Mouse (Mus musculus): Measurements from ENCODE around the gene Rgs10. TPM values are rescaled to one million over a fixed set of nuclear protein-coding genes. Genes with fewer than 3 reads are reported as not detected.
A peak's percentile ranks its signal among the peaks of the same experiment; 100 is the strongest.
"Not testable (repeated sequence)": the region's sequence is repeated elsewhere in the genome, so short reads cannot be mapped to it uniquely, and the experiment has no call there.

Rgs10 gene
- polyA plus RNA-seq, 1 experiment from 2014 or later, result 7.0 TPM

GRCm38 (mm10) chr7:128349751-128350150 lies 68.8 kb downstream of the Rgs10 start:
- DNase-seq (ENCODE audit: low spot score) (no peak), ATAC-seq (ENCODE audit: insufficient number of reproducible peaks, low FRiP score, low TSS enrichment, low read depth) (no peak)
- WGBS, result 83% methylated on average over 4 of the region's 4 CpGs
- Histone ChIP-seq H3K27me3 (ENCODE audit: control insufficient read depth, insufficient read depth, low read length) (no peaks in the 10 kb centered on the region), H3K4me2 (ENCODE audit: low read depth, severe bottlenecking) (no peak overlapping the region), H3K4me1 (ENCODE audit: control insufficient read depth, insufficient read depth, low read length) (no peaks in the 10 kb centered on the region), H3K36me3 (ENCODE audit: control insufficient read depth, insufficient read depth, low read length) (no peaks in the 10 kb centered on the region), H3K9ac (ENCODE audit: low read length) (no peak overlapping the region), H3K27ac (replicated peaks; ENCODE audit: low read depth, low read length) (no peak overlapping the region), H3K4me3 (ENCODE audit: low read depth, low read length) (no peak overlapping the region), H3K9me3 (ENCODE audit: control insufficient read depth, low read length) (no peaks in the 10 kb centered on the region)

GRCm38 (mm10) chr7:128348608-128349007 lies 70.0 kb downstream of the Rgs10 start:
- H3K27me3 ChIP-seq (ENCODE audit: control insufficient read depth, insufficient read depth, low read length), result no peaks in the 10 kb centered on the region
- no peak overlapping the region for H3K9ac ChIP-seq (ENCODE audit: low read length)
- DNase-seq (ENCODE audit: low spot score), result no peak
- 70% methylated on average over 1 of the region's 1 CpGs for WGBS
- no peaks in the 10 kb centered on the region for H3K36me3 ChIP-seq (ENCODE audit: control insufficient read depth, insufficient read depth, low read length)
- ATAC-seq (ENCODE audit: insufficient number of reproducible peaks, low FRiP score, low TSS enrichment, low read depth), result no peak
- no peak overlapping the region for H3K27ac ChIP-seq (replicated peaks; ENCODE audit: low read depth, low read length)
- no peak overlapping the region for H3K4me2 ChIP-seq (ENCODE audit: low read depth, severe bottlenecking)
- no peaks in the 10 kb centered on the region for H3K9me3 ChIP-seq (ENCODE audit: control insufficient read depth, low read length)
- no peaks in the 10 kb centered on the region for H3K4me1 ChIP-seq (ENCODE audit: control insufficient read depth, insufficient read depth, low read length)
- no peak overlapping the region for H3K4me3 ChIP-seq (ENCODE audit: low read depth, low read length)

GRCm38 (mm10) chr7:128346991-128347390 lies 71.6 kb downstream of the Rgs10 start:
- Histone ChIP-seq H3K9ac (ENCODE audit: low read length) (no peak overlapping the region), H3K4me1 (ENCODE audit: control insufficient read depth, insufficient read depth, low read length) (no peaks in the 10 kb centered on the region), H3K4me3 (ENCODE audit: low read depth, low read length) (no peak overlapping the region), H3K4me2 (ENCODE audit: low read depth, severe bottlenecking) (no peak overlapping the region), H3K27ac (replicated peaks; ENCODE audit: low read depth, low read length) (no peak overlapping the region), H3K9me3 (ENCODE audit: control insufficient read depth, low read length) (no peaks in the 10 kb centered on the region), H3K27me3 (ENCODE audit: control insufficient read depth, insufficient read depth, low read length) (no peaks in the 10 kb centered on the region), H3K36me3 (ENCODE audit: control insufficient read depth, insufficient read depth, low read length) (no peaks in the 10 kb centered on the region)
- ATAC-seq (ENCODE audit: insufficient number of reproducible peaks, low FRiP score, low TSS enrichment, low read depth), result no peak
- WGBS, result 80% methylated on average over 8 of the region's 8 CpGs
- DNase-seq (ENCODE audit: low spot score), result no peak

DNA sequence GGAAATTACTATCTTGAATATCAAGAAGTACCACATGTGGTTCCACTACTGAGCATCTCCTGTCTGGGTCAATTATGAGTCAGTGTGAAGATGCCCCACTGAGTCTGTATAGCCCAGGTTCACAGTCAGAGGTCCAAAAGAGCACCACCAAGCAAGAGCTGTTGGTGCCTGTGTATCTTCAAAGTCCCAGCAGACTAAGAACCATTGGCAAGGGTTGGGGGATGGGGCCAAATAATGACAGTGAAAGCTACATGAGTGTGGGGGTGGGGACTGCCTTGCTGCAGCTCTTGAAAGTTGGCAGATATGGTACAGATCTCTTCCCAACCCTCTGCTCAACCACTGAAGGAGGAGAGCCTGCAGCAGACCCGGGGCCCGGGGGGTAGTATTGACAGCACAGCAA lies 72.0 kb downstream of the Rgs10 start:
- Histone ChIP-seq H3K4me2 (ENCODE audit: low read depth, severe bottlenecking) (no peak overlapping the region), H3K4me3 (ENCODE audit: low read depth, low read length) (no peak overlapping the region), H3K27ac (replicated peaks; ENCODE audit: low read depth, low read length) (no peak overlapping the region), H3K9ac (ENCODE audit: low read length) (no peak overlapping the region), H3K27me3 (ENCODE audit: control insufficient read depth, insufficient read depth, low read length) (no peaks in the 10 kb centered on the region), H3K9me3 (ENCODE audit: control insufficient read depth, low read length) (no peaks in the 10 kb centered on the region), H3K4me1 (ENCODE audit: control insufficient read depth, insufficient read depth, low read length) (no peaks in the 10 kb centered on the region), H3K36me3 (ENCODE audit: control insufficient read depth, insufficient read depth, low read length) (no peaks in the 10 kb centered on the region)
- ATAC-seq (ENCODE audit: insufficient number of reproducible peaks, low FRiP score, low TSS enrichment, low read depth) (no peak), DNase-seq (ENCODE audit: low spot score) (no peak)
- 88% methylated on average over 2 of the region's 2 CpGs for WGBS

DNA sequence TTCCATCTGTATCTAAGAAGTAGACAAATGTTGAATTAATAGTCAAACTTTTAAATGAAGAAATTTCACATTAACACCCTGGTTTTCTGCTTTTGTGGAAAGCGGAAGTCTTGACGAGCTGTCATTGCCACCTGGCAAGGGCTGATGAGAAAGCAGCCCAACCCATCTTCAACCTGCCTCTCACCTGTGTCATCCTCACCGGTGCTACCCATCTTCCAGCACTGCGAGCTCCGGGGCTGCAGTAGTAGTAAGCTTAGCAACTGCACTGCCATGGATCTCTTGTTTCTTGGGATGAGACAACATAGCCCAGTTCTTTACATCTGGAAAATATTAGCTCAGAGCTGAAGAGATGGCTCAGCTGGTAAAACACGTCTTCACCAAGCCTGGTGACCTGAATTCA lies 72.9 kb downstream of the Rgs10 start:
- DNase-seq (ENCODE audit: low spot score), result no peak
- 77% methylated on average over 6 of the region's 6 CpGs for WGBS

DNA sequence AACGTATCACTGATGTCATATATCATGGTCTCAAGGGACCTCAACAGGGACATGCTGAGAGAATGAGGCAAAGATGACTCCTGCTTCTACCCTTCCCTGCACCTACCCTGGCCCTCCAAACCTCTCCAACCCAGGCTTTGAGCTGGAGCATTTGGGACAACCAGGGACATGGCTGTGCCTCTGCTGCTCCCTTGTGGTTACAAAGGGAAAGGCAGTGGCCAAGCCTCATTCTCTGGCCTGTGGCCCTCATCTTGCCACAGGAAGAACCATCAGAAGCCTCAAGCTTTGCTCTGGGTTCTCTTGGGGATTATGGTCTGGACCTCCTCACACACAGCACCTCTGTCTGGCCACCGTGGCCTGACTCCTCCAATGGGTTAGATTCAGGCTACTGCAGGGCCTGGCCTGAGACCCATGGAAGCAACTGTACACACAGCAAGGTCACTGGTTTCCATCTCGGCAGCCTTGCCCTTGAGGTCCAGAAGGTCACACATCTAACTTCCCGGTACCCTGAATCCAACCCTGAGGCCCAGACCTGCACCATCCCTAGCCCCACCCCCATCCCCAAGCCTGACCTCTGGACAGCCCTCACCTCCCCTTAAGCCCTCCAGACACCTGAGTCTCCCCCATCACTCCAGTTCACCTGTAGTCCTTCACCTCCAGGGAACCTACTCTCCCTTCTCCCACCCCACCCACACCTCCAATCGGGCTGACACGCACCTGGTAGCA lies 73.5 kb downstream of the Rgs10 start:
- H3K27me3 ChIP-seq (ENCODE audit: control insufficient read depth, insufficient read depth, low read length), result no peaks in the 10 kb centered on the region
- ATAC-seq (ENCODE audit: insufficient number of reproducible peaks, low FRiP score, low TSS enrichment, low read depth), result 0 out of 2 replicates have a peak, but pooled peaks have one; percentile 51
- peak; percentile 78 for DNase-seq (ENCODE audit: low spot score)
- no peaks in the 10 kb centered on the region for H3K9me3 ChIP-seq (ENCODE audit: control insufficient read depth, low read length)
- H3K27ac ChIP-seq (replicated peaks; ENCODE audit: low read depth, low read length), result no peak overlapping the region
- H3K4me1 ChIP-seq (ENCODE audit: control insufficient read depth, insufficient read depth, low read length), result no peaks in the 10 kb centered on the region
- no peak overlapping the region for H3K4me2 ChIP-seq (ENCODE audit: low read depth, severe bottlenecking)
- no peak overlapping the region for H3K4me3 ChIP-seq (ENCODE audit: low read depth, low read length)
- 62% methylated on average over 6 of the region's 6 CpGs for WGBS
- H3K9ac ChIP-seq (ENCODE audit: low read length), result no peak overlapping the region
- no peaks in the 10 kb centered on the region for H3K36me3 ChIP-seq (ENCODE audit: control insufficient read depth, insufficient read depth, low read length)

More for the DNA sequence above, 72.9 kb downstream of the Rgs10 start:
- Histone ChIP-seq H3K4me1 (ENCODE audit: control insufficient read depth, insufficient read depth, low read length) (no peaks in the 10 kb centered on the region), H3K4me2 (ENCODE audit: low read depth, severe bottlenecking) (no peak overlapping the region), H3K4me3 (ENCODE audit: low read depth, low read length) (no peak overlapping the region), H3K36me3 (ENCODE audit: control insufficient read depth, insufficient read depth, low read length) (no peaks in the 10 kb centered on the region), H3K27me3 (ENCODE audit: control insufficient read depth, insufficient read depth, low read length) (no peaks in the 10 kb centered on the region), H3K9me3 (ENCODE audit: control insufficient read depth, low read length) (no peaks in the 10 kb centered on the region), H3K9ac (ENCODE audit: low read length) (no peak overlapping the region), H3K27ac (replicated peaks; ENCODE audit: low read depth, low read length) (no peak overlapping the region)
- no peak for ATAC-seq (ENCODE audit: insufficient number of reproducible peaks, low FRiP score, low TSS enrichment, low read depth)

GRCm38 (mm10) chr7:128344488-128344887 lies 74.1 kb downstream of the Rgs10 start:
- Histone ChIP-seq H3K27me3 (ENCODE audit: control insufficient read depth, insufficient read depth, low read length) (no peaks in the 10 kb centered on the region), H3K4me3 (ENCODE audit: low read depth, low read length) (no peak overlapping the region), H3K9ac (ENCODE audit: low read length) (no peak overlapping the region), H3K9me3 (ENCODE audit: control insufficient read depth, low read length) (no peaks in the 10 kb centered on the region), H3K36me3 (ENCODE audit: control insufficient read depth, insufficient read depth, low read length) (no peaks in the 10 kb centered on the region), H3K4me2 (ENCODE audit: low read depth, severe bottlenecking) (no peak overlapping the region), H3K4me1 (ENCODE audit: control insufficient read depth, insufficient read depth, low read length) (no peaks in the 10 kb centered on the region), H3K27ac (replicated peaks; ENCODE audit: low read depth, low read length) (no peak overlapping the region)
- WGBS, result 88% methylated on average over 7 of the region's 7 CpGs
- no peak for DNase-seq (ENCODE audit: low spot score)
- ATAC-seq (ENCODE audit: insufficient number of reproducible peaks, low FRiP score, low TSS enrichment, low read depth), result no peak

- not testable (repeated sequence) for H3K27me3 ChIP-seq (ENCODE audit: control insufficient read depth, insufficient read depth, low read length); H3K36me3 ChIP-seq (ENCODE audit: control insufficient read depth, insufficient read depth, low read length); H3K9me3 ChIP-seq (ENCODE audit: control insufficient read depth, low read length); DNase-seq (ENCODE audit: low spot score); H3K4me2 ChIP-seq (ENCODE audit: low read depth, severe bottlenecking); H3K4me1 ChIP-seq (ENCODE audit: control insufficient read depth, insufficient read depth, low read length); H3K27ac ChIP-seq (replicated peaks; ENCODE audit: low read depth, low read length); H3K4me3 ChIP-seq (ENCODE audit: low read depth, low read length); H3K9ac ChIP-seq (ENCODE audit: low read length); ATAC-seq (ENCODE audit: insufficient number of reproducible peaks, low FRiP score, low TSS enrichment, low read depth)
- WGBS, result 91% methylated on average over 7 of the region's 10 CpGs
Measured at GRCm38 (mm10) chr7:128342691-128343090, 75.9 kb downstream of the Rgs10 start.

GRCm38 (mm10) chr7:128340321-128340720 lies 78.2 kb downstream of the Rgs10 start:
- 80% methylated on average over 9 of the region's 9 CpGs for WGBS
- H3K9me3 ChIP-seq (ENCODE audit: control insufficient read depth, low read length); H3K27ac ChIP-seq (replicated peaks; ENCODE audit: low read depth, low read length); H3K9ac ChIP-seq (ENCODE audit: low read length); H3K36me3 ChIP-seq (ENCODE audit: control insufficient read depth, insufficient read depth, low read length); ATAC-seq (ENCODE audit: insufficient number of reproducible peaks, low FRiP score, low TSS enrichment, low read depth); H3K4me1 ChIP-seq (ENCODE audit: control insufficient read depth, insufficient read depth, low read length); DNase-seq (ENCODE audit: low spot score); H3K4me3 ChIP-seq (ENCODE audit: low read depth, low read length); H3K27me3 ChIP-seq (ENCODE audit: control insufficient read depth, insufficient read depth, low read length); H3K4me2 ChIP-seq (ENCODE audit: low read depth, severe bottlenecking): not testable (repeated sequence)

Data from limb, embryonic 11.5 days (tissue).